Mouse (Mus musculus) effector memory CD4-positive, alpha-beta T cell, adult 5 months (primary cell): ENCODE measurements around the gene Zrsr2. TPM values are rescaled to one million over a fixed set of nuclear protein-coding genes. Genes with fewer than 3 reads are reported as not detected.

Source experiments
- polyA plus RNA-seq: library from polyadenylated mRNA; unstranded; fragments of 100-300 nt; shearing (Covaris generic); gene quantifications from one replicate; pipeline ENCODE4 v1.2.1, GENCODE M21; 2017

Gene Zrsr2
- 110 TPM for polyA plus RNA-seq

DNA sequence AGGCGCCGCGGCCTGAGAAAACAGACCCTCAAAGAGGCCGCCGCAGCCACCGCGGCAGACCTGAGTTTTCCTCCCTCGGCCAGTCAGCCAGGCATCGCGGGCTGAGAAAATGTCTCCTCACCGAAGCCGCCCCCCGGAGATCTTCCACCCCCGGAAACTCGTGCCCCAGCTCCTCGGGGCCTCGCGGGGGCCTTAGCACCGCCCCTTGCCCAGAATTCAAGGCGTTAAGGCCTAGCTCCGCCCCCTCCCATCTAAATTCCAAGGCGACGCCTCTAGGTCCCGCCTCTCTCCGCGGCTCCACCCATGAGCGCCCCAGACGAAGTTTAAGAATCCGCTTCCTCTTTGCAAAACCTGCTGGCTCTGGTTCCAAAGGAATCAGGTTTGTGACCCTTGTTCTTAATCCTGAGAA is at the start of gene Zrsr2:
TSS of gene Zrsr2 (minus strand) at position 195 of the 409 bp plus-strand sequence.

DNA sequence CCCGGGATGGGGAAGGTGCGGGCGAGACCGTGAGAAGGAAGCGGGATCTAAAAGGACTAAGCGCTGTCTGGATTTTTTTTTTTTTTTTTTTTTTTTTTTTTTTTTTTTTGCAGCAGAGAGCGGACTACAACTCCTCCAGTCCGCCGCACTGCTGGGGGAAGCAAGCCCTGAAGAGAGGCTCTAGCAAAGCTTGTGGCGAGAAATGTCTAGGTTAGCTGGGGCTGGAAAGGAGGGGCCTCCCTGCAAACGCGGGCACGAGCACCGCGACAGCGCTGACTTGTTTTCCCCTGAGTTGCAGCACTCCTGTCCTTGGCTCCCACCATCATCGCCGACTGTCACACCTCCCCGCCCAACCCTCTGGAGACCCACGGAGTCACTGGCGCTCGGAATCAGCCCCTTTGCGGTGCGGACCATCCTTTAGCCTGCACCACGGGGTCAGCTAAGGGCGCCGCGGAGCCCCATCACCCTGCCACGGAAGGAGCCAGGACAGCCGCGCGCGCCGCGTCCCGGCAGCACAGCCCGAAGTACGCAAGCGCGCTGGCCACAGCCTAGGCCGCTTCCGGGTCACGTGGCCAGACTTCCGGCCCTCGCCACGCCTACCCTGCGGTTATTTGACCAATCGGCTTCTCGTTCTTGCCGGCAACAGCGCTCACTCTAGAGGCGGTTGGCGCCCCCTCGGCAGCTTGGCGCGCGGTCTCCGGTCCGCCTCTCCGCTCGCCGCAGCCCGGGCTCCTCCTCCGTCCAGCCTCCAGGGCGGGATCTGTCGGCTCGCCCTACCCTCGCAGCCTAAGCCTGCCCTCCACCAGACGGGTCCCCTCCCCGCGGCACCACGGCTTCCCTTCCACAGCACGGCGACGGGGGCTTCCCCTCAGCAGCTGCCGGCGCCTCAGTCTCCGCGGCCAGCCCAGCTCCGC is 49.9 kb downstream of the Zrsr2 start, which contains the start of gene Ap1s2:
TSS of gene Ap1s2 (plus strand) at position 681 of the 914 bp plus-strand sequence.

Other genes with a start within 250 kb of the Zrsr2 start
- not detected for gene Rnf138rt1, start 197.3 kb downstream of the Zrsr2 start, polyA plus RNA-seq
- gene Ap1s2, start 49.6 kb downstream of the Zrsr2 start, polyA plus RNA-seq = 33.9 TPM
- 5.1 TPM for gene Car5b, start 69.3 kb upstream of the Zrsr2 start, polyA plus RNA-seq
- gene Siah1b, start 117.8 kb upstream of the Zrsr2 start, polyA plus RNA-seq = 6.0 TPM
- not detected for gene Cltrn, start 130.2 kb upstream of the Zrsr2 start, polyA plus RNA-seq
- gene Ace2, start 180.7 kb upstream of the Zrsr2 start, polyA plus RNA-seq = not detected